Mouse (Mus musculus) heart, adult 2 months (tissue): ENCODE data around the gene Vangl1.

ENCODE experiments used
- CTCF ChIP-seq: fragments of 200-600 bp; IDR thresholded peaks from 2 replicates; pipeline ENCODE4 v1.8.1; 2022; ENCODE audit warnings: antibody characterized with exemption, mild to moderate bottlenecking, moderate library complexity
- EP300 ChIP-seq: fragments of 200-500 bp; IDR thresholded peaks from 2 replicates; pipeline ENCODE4 v1.6.1; 2011; ENCODE audit warnings: low read depth, low read length, control low read depth; ENCODE audit not compliant: insufficient read depth
- POLR2A ChIP-seq: fragments of 200-500 bp; IDR thresholded peaks from 2 replicates; pipeline ENCODE4 v1.6.1; 2011; ENCODE audit warnings: mild to moderate bottlenecking, low read depth, low read length, control low read depth; ENCODE audit not compliant: insufficient read depth

DNA sequence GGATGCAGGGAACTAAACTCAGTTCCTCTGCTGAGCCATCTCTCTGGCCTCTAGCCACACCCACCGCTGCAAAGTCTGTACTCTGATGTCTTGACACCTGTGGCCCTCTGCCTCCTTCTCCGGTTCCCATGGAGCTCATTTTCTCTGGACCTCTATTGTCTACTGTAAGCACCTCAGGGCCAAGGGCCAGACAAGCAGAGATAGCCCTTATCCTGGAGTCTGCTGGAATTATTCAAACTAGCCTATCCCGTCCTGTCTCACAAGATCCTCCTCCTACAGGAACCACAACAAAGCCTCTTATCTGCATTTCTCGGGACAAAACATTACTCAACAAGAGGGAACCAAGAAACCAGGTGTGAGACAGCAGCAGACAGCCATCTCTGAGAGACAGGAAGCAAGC is 9.8 kb upstream of the Vangl1 start:
- TF ChIP-seq CTCF (no peak), POLR2A (no peak), EP300 (no peak)
